Mouse (Mus musculus): Measurements from ENCODE around the gene Ncbp3. TPM values are rescaled to one million over a fixed set of nuclear protein-coding genes. Genes with fewer than 3 reads are reported as not detected.

Gene Ncbp3
- total RNA-seq (2021), result 10 to 100 TPM in 1 of 2 experiments, 1 to 10 TPM in 1; 7.5 to 10.6 TPM

GRCm38 (mm10) chr11:73047542-73047996 lies at the start of gene Ncbp3:
Gene Ncbp3, plus strand, starts transcription at chr11:73047783.
- DNase-seq (ENCODE audit: low spot score in 2 of 2), result peak; percentile 94 to 95
- intact Hi-C loops (cut with DNase I), result loop anchor here (5.0 kb wide), 1 partner anchor 120 kb away; no protein-coding TSS in a partner anchor

DNA sequence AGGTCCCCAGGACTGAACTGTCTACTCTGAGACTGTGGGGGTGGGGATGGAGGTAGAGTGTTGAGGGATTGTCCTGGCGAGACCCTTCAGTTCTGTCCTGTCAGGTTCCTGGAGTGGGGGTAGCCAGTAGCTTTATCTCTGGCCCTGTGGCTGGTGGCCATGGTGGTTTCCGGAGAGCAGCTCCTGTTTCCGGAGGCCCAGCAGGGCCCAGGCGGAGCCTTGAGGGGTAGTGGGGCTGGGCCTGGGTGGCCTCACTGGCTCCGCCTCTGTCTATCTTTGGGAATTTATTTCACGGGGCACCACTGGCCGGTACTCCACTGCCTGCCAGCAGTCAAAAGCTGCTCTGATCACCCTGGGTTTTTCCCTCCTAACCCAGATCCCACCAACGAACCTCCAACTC lies 48.8 kb upstream of the Ncbp3 start, which contains the start of gene P2rx1:
Gene P2rx1, plus strand, starts transcription at position 333 of the 400 bp plus-strand sequence.
- intact Hi-C loops (cut with DNase I), result loop anchor here (5.0 kb wide), 1 partner anchor 426 kb away; no protein-coding TSS in a partner anchor
- no peak for DNase-seq (ENCODE audit: low spot score in 2 of 2)

DNA sequence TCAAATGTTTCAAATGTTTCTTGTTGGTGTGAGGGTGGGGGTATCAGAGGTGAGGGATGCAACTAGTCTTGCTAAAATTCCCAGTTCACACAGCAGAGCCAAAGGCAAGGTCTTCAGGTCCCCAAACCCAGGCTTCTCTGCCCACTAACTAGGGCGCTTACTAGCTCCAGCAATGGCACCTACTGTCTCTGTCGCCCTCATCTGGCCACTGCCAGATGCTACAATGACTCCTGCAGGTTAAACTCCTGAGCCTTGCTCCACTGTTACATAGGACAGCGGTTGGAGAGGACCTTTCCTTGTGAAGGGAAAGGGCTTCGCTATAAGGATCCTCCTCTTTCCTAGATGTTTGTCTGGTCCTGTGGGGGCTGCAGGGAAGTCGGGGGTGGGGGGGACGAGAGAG lies 46.6 kb upstream of the Ncbp3 start:
- DNase-seq (ENCODE audit: low spot score in 2 of 2), result peak in 1 of 2 experiments; percentile 64
- intact Hi-C loops (cut with DNase I), result loop anchor here (2.0 kb wide), 1 partner anchor 74 kb away; no protein-coding TSS in a partner anchor

- no peak for DNase-seq (ENCODE audit: low spot score in 2 of 2)
- intact Hi-C loops (cut with DNase I), result loop anchor here (2.0 kb wide), 1 partner anchor 32 kb away; no protein-coding TSS in a partner anchor
Measured at GRCm38 (mm10) chr11:73006377-73006776, 41.2 kb upstream of the Ncbp3 start.

DNA sequence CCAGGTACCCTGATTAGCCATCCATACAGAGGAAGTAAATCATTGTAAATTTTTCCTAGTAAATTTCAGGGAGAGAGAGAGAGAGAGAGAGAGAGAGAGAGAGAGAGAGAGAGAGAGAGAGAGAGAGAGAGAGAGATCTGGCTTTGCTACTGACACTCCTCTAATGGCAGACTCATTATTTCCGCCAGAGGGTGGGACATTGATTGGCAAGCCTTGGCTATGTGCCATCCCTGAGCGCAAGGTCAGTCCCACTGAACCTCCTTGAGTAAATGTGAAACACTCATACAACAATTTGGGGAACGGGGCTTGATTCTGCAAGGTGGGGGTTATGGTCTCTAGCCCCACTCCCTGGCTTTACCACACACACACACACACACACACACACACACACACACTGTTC lies 40.5 kb upstream of the Ncbp3 start:
- intact Hi-C loops (cut with DNase I), result loop anchor here (2.0 kb wide), 1 partner anchor 32 kb away; no protein-coding TSS in a partner anchor
- DNase-seq (ENCODE audit: low spot score in 2 of 2), result no peak

GRCm38 (mm10) chr11:73007698-73008481 lies 39.7 kb upstream of the Ncbp3 start:
- intact Hi-C loops (cut with DNase I), result loop anchor here (2.0 kb wide), 1 partner anchor 31 kb away; no protein-coding TSS in a partner anchor
- peak in 1 of 2 experiments; percentile 49 for DNase-seq (ENCODE audit: low spot score in 2 of 2)

DNA sequence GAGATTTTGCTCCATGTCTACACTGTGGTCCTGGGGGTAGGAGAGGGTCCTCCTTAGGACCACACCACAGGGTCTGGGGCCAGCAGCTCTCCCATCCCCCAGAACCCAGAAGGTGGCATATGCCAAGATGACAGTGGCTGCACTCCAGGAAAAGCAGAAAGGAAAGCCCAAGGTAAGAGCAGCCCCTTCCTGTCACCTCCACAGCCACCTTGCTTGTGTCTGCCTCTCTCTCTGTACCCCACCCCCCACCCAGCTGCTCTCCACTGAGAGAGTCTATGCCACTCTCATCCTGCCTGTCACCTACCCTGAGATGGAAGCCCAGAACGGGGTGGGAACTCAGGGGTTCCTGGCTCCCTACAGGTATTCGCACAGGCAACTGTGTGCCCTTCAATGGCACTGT lies 38.8 kb upstream of the Ncbp3 start:
- no peak for DNase-seq (ENCODE audit: low spot score in 2 of 2)
- intact Hi-C loops (cut with DNase I), result no loop called here

DNA sequence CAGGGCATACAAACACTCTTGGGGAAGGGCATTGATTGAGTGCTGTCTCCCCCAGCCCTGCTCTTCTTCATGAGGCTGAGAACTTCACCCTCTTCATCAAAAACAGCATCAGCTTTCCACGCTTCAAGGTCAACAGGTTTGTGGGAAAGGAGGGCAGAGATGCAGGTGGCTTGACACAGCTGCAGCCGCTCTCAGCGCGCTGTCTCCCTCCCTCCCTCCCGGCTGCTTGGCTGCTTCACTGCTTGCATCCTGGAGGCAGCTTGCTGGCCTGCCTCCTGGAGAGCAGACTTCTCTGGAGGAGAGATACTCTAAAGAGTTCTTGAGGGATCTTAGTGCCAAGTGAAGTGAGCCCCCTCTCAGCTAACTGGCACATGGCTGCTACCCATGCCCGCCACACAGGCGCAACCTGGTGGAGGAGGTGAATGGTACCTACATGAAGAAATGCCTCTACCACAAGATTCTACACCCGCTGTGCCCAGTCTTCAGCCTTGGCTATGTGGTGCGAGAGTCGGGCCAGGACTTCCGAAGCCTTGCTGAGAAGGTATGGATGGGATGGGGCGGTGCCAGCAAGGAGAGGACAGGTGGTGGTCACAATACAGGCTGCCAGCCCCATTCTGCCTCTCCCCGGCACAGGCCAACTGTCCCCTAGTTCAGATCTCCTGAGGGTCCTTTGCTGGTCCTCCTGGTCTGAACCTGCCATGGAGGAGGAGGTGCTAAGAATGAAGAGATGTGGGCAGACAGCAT lies 37.9 kb upstream of the Ncbp3 start:
- DNase-seq (ENCODE audit: low spot score in 2 of 2), result no peak
- intact Hi-C loops (cut with DNase I), result no loop called here

DNA sequence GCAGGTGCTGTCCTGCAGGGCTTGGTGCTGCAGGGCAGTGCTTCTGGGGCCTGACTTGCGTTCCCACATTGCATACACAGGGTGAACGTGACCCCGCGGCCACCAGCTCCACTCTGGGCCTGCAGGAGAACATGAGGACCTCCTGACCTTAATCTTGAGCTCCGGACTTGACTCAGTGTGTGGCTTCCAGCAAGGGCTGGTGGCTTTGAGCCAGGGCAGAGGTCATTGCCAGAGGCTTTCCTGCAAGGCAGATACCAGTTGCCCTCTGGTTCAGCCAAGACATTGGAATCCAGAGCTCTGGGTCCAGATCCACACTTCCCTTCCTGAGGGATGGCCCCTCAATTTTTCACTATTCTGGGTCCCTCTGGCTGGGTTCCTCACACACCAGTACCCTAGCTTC lies 33.6 kb upstream of the Ncbp3 start:
- intact Hi-C loops (cut with DNase I), result no loop called here
- DNase-seq (ENCODE audit: low spot score in 2 of 2), result no peak

GRCm38 (mm10) chr11:73014831-73015344 lies 32.7 kb upstream of the Ncbp3 start:
- DNase-seq (ENCODE audit: low spot score in 2 of 2), result peak; percentile 68 to 75

DNA sequence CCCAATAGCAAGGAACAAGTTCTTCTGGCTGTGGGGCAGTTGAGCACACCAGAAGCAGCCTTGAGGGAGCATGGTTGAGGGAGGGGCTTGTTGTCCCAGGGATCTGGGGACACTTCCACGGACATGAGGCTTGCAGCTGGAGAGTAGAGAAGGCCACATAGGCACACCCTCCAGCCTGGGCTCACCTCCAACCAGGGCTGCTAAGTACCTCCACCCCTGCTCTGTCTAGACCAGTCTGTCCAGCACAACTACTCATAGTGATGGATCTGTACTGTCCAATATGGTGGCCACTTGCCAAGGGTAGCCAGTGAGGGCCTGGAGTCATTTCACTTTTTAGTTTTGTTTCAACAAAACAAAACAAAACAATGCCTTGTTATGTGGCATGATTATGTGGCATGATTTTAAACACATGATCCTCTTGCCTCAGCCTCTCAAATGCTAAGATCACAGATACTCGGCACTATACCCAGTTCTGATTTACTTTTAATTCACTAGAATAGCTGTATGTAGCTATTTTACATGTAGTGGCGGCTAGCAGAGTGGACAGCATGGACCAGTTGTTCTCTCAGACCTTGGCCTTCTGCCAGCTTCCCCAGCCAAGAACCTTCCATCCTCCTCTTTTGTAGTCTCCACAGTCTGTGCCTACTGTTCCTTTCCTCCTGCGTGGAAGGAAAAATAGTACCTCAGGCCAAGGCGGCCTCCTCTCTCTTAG lies 32.0 kb upstream of the Ncbp3 start:
- intact Hi-C loops (cut with DNase I), result loop anchor here (5.0 kb wide), 1 partner anchor 408 kb away; the partner anchor contains the start of gene Ube2g1
- peak; percentile 46 to 58 for DNase-seq (ENCODE audit: low spot score in 2 of 2)

More at GRCm38 (mm10) chr11:73014831-73015344, 32.7 kb upstream of the Ncbp3 start:
- intact Hi-C loops (cut with DNase I), result loop anchor here (5.0 kb wide), 1 partner anchor 408 kb away; the partner anchor contains the start of gene Ube2g1

- intact Hi-C loops (cut with DNase I), result loop anchor here (5.0 kb wide), 1 partner anchor 409 kb away; the partner anchor contains the start of gene Ube2g1
- no peak for DNase-seq (ENCODE audit: low spot score in 2 of 2)
Measured at GRCm38 (mm10) chr11:73016103-73016420, 31.5 kb upstream of the Ncbp3 start.

GRCm38 (mm10) chr11:73018471-73019146 lies 29.0 kb upstream of the Ncbp3 start, which contains the start of gene Camkk1:
Gene Camkk1, plus strand, starts transcription at chr11:73019008.
- peak; percentile 94 to 96 for DNase-seq (ENCODE audit: low spot score in 2 of 2)

DNA sequence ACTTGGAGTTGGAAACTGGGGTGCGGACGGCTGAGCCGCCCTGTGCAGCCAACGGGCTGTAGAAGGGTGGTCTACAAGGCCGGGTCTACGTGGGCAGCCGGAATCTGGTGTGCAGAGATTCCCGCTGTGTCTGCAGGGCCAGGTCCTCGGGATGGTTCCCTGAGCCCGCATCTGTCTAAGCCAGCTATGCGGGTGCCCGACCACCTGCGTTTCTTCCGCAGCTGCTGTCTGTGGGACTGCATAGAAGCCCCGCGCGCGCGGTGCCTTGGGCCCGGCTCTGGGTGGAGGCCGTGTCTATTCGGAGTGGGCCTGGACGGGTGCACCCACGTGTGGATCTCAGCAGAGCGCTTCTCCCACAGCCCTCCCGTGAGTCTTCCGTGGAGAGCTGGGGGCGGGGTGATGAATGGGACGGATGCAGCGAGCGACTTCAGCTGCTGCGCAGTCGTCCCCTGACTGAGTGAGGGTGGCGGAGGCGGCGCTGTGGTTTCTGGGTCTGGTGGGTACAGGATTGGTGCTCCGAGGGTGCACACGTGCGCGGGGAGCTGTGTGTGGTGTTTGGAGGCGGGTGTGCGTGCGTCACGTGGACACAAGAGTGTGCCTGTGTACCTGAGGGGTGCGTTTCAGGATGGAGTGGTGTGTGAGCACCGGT lies 28.3 kb upstream of the Ncbp3 start:
- intact Hi-C loops (cut with DNase I), result loop anchor here (5.0 kb wide), 1 partner anchor 412 kb away; the partner anchor contains the start of gene Ube2g1
- peak; percentile 85 to 90 for DNase-seq (ENCODE audit: low spot score in 2 of 2)

More at GRCm38 (mm10) chr11:73018471-73019146, 29.0 kb upstream of the Ncbp3 start, which contains the start of gene Camkk1:
- intact Hi-C loops (cut with DNase I), result loop anchor here (5.0 kb wide), 1 partner anchor 411 kb away; the partner anchor contains the start of gene Ube2g1

DNA sequence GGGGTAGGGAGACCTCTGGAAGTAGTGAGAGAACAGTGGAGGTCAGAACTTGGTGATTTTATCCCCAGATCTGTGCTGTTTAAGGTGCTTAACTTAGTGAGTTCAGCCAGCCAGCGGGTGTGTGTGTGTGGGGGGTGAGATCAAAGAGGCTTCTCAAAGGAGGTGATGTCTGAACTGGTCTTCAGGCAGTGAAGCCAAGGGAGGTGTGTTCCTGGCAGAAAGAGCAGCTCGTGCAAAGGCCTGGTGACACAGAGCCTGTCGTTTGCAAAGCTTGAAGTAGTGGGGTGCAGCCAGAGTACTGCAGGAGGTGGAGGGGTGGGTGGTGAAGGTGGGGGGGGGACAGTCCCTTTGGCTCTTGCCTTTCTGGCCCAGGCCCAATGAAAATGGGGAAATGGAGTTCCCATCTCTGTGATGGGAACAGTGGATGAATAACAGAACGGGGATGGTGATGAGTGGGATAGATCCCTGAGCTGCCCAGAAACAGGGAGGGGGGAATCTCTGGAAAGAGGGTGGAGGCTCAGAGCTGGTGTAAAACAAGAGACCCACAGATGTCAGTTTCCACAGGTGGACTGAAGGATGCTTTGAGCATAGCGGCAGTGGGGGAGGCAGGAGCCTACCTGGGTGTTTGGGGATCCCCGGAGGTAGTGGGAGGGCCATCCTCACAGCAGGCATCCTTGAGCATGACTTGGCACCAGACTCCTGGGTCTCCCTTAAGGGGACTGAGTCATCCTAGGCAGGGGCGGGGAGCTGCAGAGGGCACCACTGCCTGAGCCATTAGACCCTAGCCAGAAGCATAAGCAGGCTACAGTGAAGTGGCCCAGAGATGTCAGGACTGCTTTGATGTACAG lies 26.4 kb upstream of the Ncbp3 start:
- DNase-seq (ENCODE audit: low spot score in 2 of 2), result peak; percentile 43 to 66
- intact Hi-C loops (cut with DNase I), result no loop called here

GRCm38 (mm10) chr11:73023099-73023498 lies 24.5 kb upstream of the Ncbp3 start:
- peak; percentile 88 to 91 for DNase-seq (ENCODE audit: low spot score in 2 of 2)
- intact Hi-C loops (cut with DNase I), result no loop called here

- intact Hi-C loops (cut with DNase I), result no loop called here
- DNase-seq (ENCODE audit: low spot score in 2 of 2), result no peak
Measured at GRCm38 (mm10) chr11:73023827-73024226, 23.8 kb upstream of the Ncbp3 start.
